Mouse (Mus musculus) CH12.LX (cell line): ENCODE measurements around the gene Arl16. TPM values are rescaled to one million over a fixed set of nuclear protein-coding genes. Genes with fewer than 3 reads are reported as not detected.

Experiments used
- DNase-seq: peaks from one replicate; pipeline ENCODE4 v3.0.0-alpha.2; 2013; ENCODE audit errors: extremely low read depth
- H3K27ac ChIP-seq: 2 replicates; pipeline ENCODE4 v1.5.1; 2012; ENCODE audit warnings: low read depth, mild to moderate bottlenecking, control low read depth, moderate library complexity; ENCODE audit not compliant: insufficient read depth
- H3K27me3 ChIP-seq: replicated peaks from 2 replicates; pipeline ENCODE3; 2012; ENCODE audit warnings: inconsistent platforms
- H3K36me3 ChIP-seq, 2 experiments: replicated peaks in 1 of 2; 2 replicates each; pipeline versions ENCODE3 to v1.6.1; 2012; ENCODE audit warnings: inconsistent platforms in 1 of 2, low read length in 1 of 2, mild to moderate bottlenecking in 1 of 2, mixed read lengths in 1 of 2, moderate library complexity in 1 of 2; ENCODE audit not compliant: control insufficient read depth in 1 of 2, insufficient read depth in 1 of 2
- H3K4me1 ChIP-seq, 2 experiments: 2 replicates each; pipeline ENCODE4 v1.6.1; 2012; ENCODE audit warnings: inconsistent platforms in 1 of 2, moderate library complexity in 1 of 2; ENCODE audit not compliant: insufficient read depth in 2 of 2, control insufficient read depth in 1 of 2
- H3K4me2 ChIP-seq: 2 replicates; pipeline ENCODE4 v1.6.1; 2012; ENCODE audit warnings: low read depth, mild to moderate bottlenecking, control low read depth; ENCODE audit not compliant: poor library complexity, insufficient read depth, severe bottlenecking
- H3K4me3 ChIP-seq, 3 experiments: fragments of 150-350 bp in 1 of 3; sonication (generic) in 1 of 3; replicated peaks in 1 of 3; 2 replicates each; pipeline versions ENCODE3 to v1.5.1; 2011 to 2012; ENCODE audit warnings: low read depth in 2 of 3, low read length in 2 of 3, mild to moderate bottlenecking in 2 of 3, moderate library complexity in 2 of 3, control low read depth in 1 of 3, improper control_type of control experiment in 1 of 3, inconsistent platforms in 1 of 3, mixed read lengths in 1 of 3; ENCODE audit not compliant: poor library complexity in 1 of 3
- H3K79me2 ChIP-seq: replicated peaks from 2 replicates; pipeline ENCODE4 v1.6.1; 2012; ENCODE audit warnings: mild to moderate bottlenecking, moderate library complexity; ENCODE audit not compliant: control insufficient read depth, poor library complexity, insufficient read depth, severe bottlenecking; ENCODE audit errors: extremely low read depth
- H3K9ac ChIP-seq: 2 replicates; pipeline ENCODE4 v1.6.1; 2012; ENCODE audit warnings: low read depth, mild to moderate bottlenecking, control low read depth, moderate library complexity; ENCODE audit not compliant: insufficient read depth
- H3K9me3 ChIP-seq: replicated peaks from 2 replicates; pipeline ENCODE3; 2012; ENCODE audit warnings: low read length, inconsistent platforms, mixed read lengths
- BHLHE40 ChIP-seq: IDR thresholded peaks from 2 replicates; pipeline ENCODE4 v1.6.1; 2011; ENCODE audit warnings: mild to moderate bottlenecking, low read depth, low read length, improper control_type of control experiment
- CHD1 ChIP-seq: IDR thresholded peaks from 2 replicates; pipeline ENCODE4 v1.6.1; 2012; ENCODE audit warnings: low read depth, low read length, improper control_type of control experiment, inconsistent platforms
- CTCF ChIP-seq, 2 experiments: IDR thresholded peaks in 1 of 2; conservative IDR thresholded peaks in 1 of 2; 2 replicates each; pipeline ENCODE4 v1.5.1; 2011 to 2012; ENCODE audit warnings: low read depth in 2 of 2, low read length in 2 of 2, improper control_type of control experiment in 1 of 2, inconsistent platforms in 1 of 2, mild to moderate bottlenecking in 1 of 2, moderate library complexity in 1 of 2
- EP300 ChIP-seq: IDR thresholded peaks from 2 replicates; pipeline ENCODE4 v1.6.1; 2011; ENCODE audit warnings: low read length, improper control_type of control experiment
- GABPA ChIP-seq: IDR thresholded peaks from 2 replicates; pipeline ENCODE4 v1.6.1; 2012; ENCODE audit warnings: low read depth, low read length, improper control_type of control experiment, inconsistent platforms; ENCODE audit not compliant: insufficient replicate concordance
- HCFC1 ChIP-seq: IDR thresholded peaks from 2 replicates; pipeline ENCODE4 v1.6.1; 2012; ENCODE audit warnings: low read depth, mild to moderate bottlenecking, inconsistent platforms, low read length, improper control_type of control experiment
- JUN ChIP-seq: IDR thresholded peaks from 2 replicates; pipeline ENCODE4 v1.6.1; 2011; ENCODE audit warnings: low read depth, mild to moderate bottlenecking, low read length, improper control_type of control experiment, moderate library complexity; ENCODE audit not compliant: insufficient read depth
- KAT2A ChIP-seq: IDR thresholded peaks from 2 replicates; pipeline ENCODE4 v1.6.1; 2012; ENCODE audit warnings: low read length, improper control_type of control experiment, inconsistent platforms; ENCODE audit not compliant: insufficient replicate concordance
- MEF2A ChIP-seq: IDR thresholded peaks from 2 replicates; pipeline ENCODE4 v1.6.1; 2014; ENCODE audit warnings: low read depth, mild to moderate bottlenecking, inconsistent platforms, low read length, improper control_type of control experiment, borderline replicate concordance
- MXI1 ChIP-seq: IDR thresholded peaks from 2 replicates; pipeline ENCODE4 v1.6.1; 2011; ENCODE audit warnings: mild to moderate bottlenecking, low read depth, low read length, improper control_type of control experiment
- MYC ChIP-seq: IDR thresholded peaks from 2 replicates; pipeline ENCODE4 v1.6.1; 2011; ENCODE audit warnings: low read depth, mild to moderate bottlenecking, improper control_type of control experiment, low read length
- NELFE ChIP-seq: IDR thresholded peaks from 2 replicates; pipeline ENCODE4 v1.6.1; 2011; ENCODE audit warnings: low read depth, low read length, improper control_type of control experiment
- NRF1 ChIP-seq: IDR thresholded peaks from 2 replicates; pipeline ENCODE4 v1.6.1; 2014; ENCODE audit warnings: low read depth, mild to moderate bottlenecking, inconsistent platforms, low read length, improper control_type of control experiment, moderate library complexity
- PAX5 ChIP-seq: IDR thresholded peaks from 2 replicates; pipeline ENCODE4 v1.6.1; 2012; ENCODE audit warnings: low read length, inconsistent platforms, mixed read lengths
- POLR2AphosphoS2 ChIP-seq: IDR thresholded peaks from 2 replicates; pipeline ENCODE4 v1.6.1; 2011; ENCODE audit warnings: low read depth, low read length, improper control_type of control experiment
- RAD21 ChIP-seq: IDR thresholded peaks from 2 replicates; pipeline ENCODE4 v1.6.1; 2011; ENCODE audit warnings: low read depth, mild to moderate bottlenecking, low read length, improper control_type of control experiment, moderate library complexity
- SIN3A ChIP-seq: IDR thresholded peaks from 2 replicates; pipeline ENCODE4 v1.6.1; 2012; ENCODE audit warnings: low read length, improper control_type of control experiment, inconsistent platforms
- SMC3 ChIP-seq: IDR thresholded peaks from 2 replicates; pipeline ENCODE4 v1.6.1; 2011; ENCODE audit warnings: low read depth, low read length, improper control_type of control experiment
- TCF12 ChIP-seq: IDR thresholded peaks from 2 replicates; pipeline ENCODE4 v1.6.1; 2014; ENCODE audit warnings: low read depth, mild to moderate bottlenecking, inconsistent platforms, low read length, improper control_type of control experiment
- UBTF ChIP-seq: IDR thresholded peaks from 2 replicates; pipeline ENCODE4 v1.6.1; 2012; ENCODE audit warnings: low read depth, mild to moderate bottlenecking, inconsistent platforms, low read length, improper control_type of control experiment, moderate library complexity
- USF2 ChIP-seq: conservative IDR thresholded peaks from 2 replicates; pipeline ENCODE4 v1.6.1; 2011; ENCODE audit warnings: low read depth, low read length, improper control_type of control experiment
- ZKSCAN1 ChIP-seq: IDR thresholded peaks from 2 replicates; pipeline ENCODE4 v1.6.1; 2012; ENCODE audit warnings: low read depth, inconsistent platforms, low read length, improper control_type of control experiment, borderline replicate concordance
- ZMIZ1 ChIP-seq: IDR thresholded peaks from 2 replicates; pipeline ENCODE4 v1.6.1; 2012; ENCODE audit warnings: low read depth, mild to moderate bottlenecking, inconsistent platforms, low read length, improper control_type of control experiment
- ZNF384 ChIP-seq: IDR thresholded peaks from 2 replicates; pipeline ENCODE4 v1.6.1; 2012; ENCODE audit warnings: low read depth, low read length, improper control_type of control experiment, inconsistent platforms
- dilution Hi-C: fragments of 300-500 bp; cut with MboI; formaldehyde crosslinking; loops from 2 replicates; pipeline ENCODE4 v1.14.3; 2020; ENCODE audit warnings: low sequenced_read_pairs; ENCODE audit not compliant: extremely low pct_unique_long_range_greater_than_20kb, extremely low pct_ligation_motif_present
- in situ Hi-C: fragments of 300-500 bp; cut with MboI; formaldehyde crosslinking; loops from 3 replicates; pipeline ENCODE4 v1.14.3; 2019; ENCODE audit warnings: low sequenced_read_pairs, low pct_ligation_motif_present, low pct_unique_long_range_greater_than_20kb, mixed read lengths
- polyA plus RNA-seq: library from polyadenylated mRNA; unstranded; fragments of >175 nt; gene quantifications from 2 replicates; pipeline ENCODE4 v1.2.1, GENCODE M21; 2012; ENCODE audit warnings: low read depth; ENCODE audit not compliant: insufficient read length
- total RNA-seq, 2 experiments: library from RNA; depleted of rRNA; stranded (reverse); fragments of 300-350 nt in 1 of 2; fragments of >200 nt in 1 of 2; gene quantifications; 2 replicates each; pipeline ENCODE4 v1.2.3; 2012 to 2014

The Arl16 gene
- total and polyA plus RNA-seq, 3 experiments, result 22.8 to 42.6 (median 24.8) TPM

DNA sequence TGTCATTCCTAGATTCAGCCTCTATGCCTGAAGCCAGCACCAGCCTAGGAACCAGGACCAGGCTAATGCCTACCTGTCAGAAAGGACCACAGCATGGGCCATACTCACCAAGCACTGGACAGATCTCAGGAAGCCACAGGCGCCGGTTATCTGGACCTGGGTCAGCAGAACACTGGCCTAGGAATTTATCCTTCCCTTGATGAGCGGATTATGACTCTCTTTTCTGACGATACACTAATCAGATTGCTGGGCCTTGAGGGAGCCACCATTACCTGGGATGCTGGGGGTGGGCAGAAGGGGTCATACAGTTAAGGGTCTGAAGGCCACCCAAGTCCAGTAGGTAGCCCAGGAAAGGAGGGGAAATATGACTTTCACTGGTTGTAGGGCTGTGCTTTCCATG lies 14.1 kb downstream of the Arl16 start, which contains the start of gene Pde6g:
TSS of gene Pde6g (minus strand) at position 195 of the 400 bp plus-strand sequence.
- H3K9ac ChIP-seq, result no peak within 1 kb of the TSS
- no peak for TF ChIP-seq BHLHE40
- no peak for TF ChIP-seq NELFE
- no peak for TF ChIP-seq NRF1
- TF ChIP-seq USF2, result no peak
- no peak for TF ChIP-seq GABPA
- no peak for TF ChIP-seq MEF2A
- no peak for TF ChIP-seq KAT2A
- TF ChIP-seq SMC3, result no peak
- no peak for TF ChIP-seq PAX5
- no peak for TF ChIP-seq UBTF
- no peak for TF ChIP-seq CHD1
- no peak for TF ChIP-seq EP300
- no peak for TF ChIP-seq ZNF384
- no peak for TF ChIP-seq MYC
- no peak for TF ChIP-seq POLR2AphosphoS2
- TF ChIP-seq RAD21, result no peak
- TF ChIP-seq CTCF (conservative IDR thresholded peaks at IDR 0.05 in 1 of 2, IDR thresholded peaks at IDR 0.05 in 1 of 2; ENCODE audit: low read depth in 2 of 2, low read length in 2 of 2), result no peak
- TF ChIP-seq TCF12, result no peak
- no peak for TF ChIP-seq HCFC1
- TF ChIP-seq JUN, result no peak
- H3K4me1 ChIP-seq, result peaks cover 9 to 20% of the 10 kb centered on the region in 2 experiments
- H3K27ac ChIP-seq, result no peak within 1 kb of the TSS
- no peaks in the 10 kb centered on the region for H3K9me3 ChIP-seq
- no peak for DNase-seq
- dilution Hi-C loops, result no loop called here
- peaks cover 3% of the 10 kb centered on the region for H3K79me2 ChIP-seq
- no peak within 1 kb of the TSS for H3K4me2 ChIP-seq
- H3K4me3 ChIP-seq, result no peak within 1 kb of the TSS
- peaks cover 4 to 26% of the 10 kb centered on the region in 2 experiments for H3K36me3 ChIP-seq
- H3K27me3 ChIP-seq, result no peaks in the 10 kb centered on the region
- in situ Hi-C loops, result no loop called here

DNA sequence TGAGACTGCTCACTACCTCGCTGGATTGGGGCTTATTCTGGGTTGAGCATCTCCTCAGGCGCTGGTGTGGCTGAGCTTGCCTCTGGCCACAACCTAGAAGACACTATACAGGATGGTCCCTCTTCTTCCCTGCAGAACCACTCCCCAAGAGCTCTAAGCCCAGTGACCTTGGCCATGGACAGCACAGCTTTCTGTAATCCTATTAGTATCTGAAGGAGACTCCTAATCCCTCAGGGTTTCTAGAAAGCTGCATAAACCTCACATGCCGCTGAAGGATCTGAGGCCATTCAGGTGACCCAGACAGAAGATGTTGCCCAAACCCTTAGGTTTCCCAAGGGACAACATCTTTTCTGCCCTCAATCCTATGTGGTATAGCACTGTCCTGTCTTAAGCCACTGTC lies 15.2 kb downstream of the Arl16 start:
- Histone ChIP-seq H3K27me3 (no peaks in the 10 kb centered on the region), H3K9ac (no peak overlapping the region), H3K36me3 (peaks cover 4 to 26% of the 10 kb centered on the region in 2 experiments), H3K79me2 (no peaks in the 10 kb centered on the region), H3K4me3 (no peak overlapping the region), H3K27ac (no peak overlapping the region), H3K9me3 (no peaks in the 10 kb centered on the region), H3K4me2 (no peak overlapping the region), H3K4me1 (peaks cover 9 to 27% of the 10 kb centered on the region in 2 experiments)
- TF ChIP-seq SIN3A (no peak), MXI1 (no peak), ZMIZ1 (no peak), RAD21 (no peak), BHLHE40 (no peak), ZKSCAN1 (no peak)
- no peak for DNase-seq
- in situ Hi-C loops, result no loop called here
- dilution Hi-C loops, result no loop called here
